Mouse (Mus musculus) embryonic fibroblast, embryonic 13.5 days (primary cell): Measurements from ENCODE around the gene Nlk. TPM values are rescaled to one million over a fixed set of nuclear protein-coding genes. Genes with fewer than 3 reads are reported as not detected.

ENCODE experiments used
- H3K27ac ChIP-seq: 2 replicates; pipeline ENCODE4 v1.5.1; 2012; ENCODE audit warnings: low read length, control low read depth, inconsistent platforms; ENCODE audit not compliant: insufficient read depth
- H3K4me1 ChIP-seq: 2 replicates; pipeline ENCODE4 v1.6.1; 2011; ENCODE audit warnings: low read length; ENCODE audit not compliant: control insufficient read depth, insufficient read depth
- H3K4me3 ChIP-seq: 2 replicates; pipeline ENCODE4 v1.5.1; 2011; ENCODE audit warnings: mild to moderate bottlenecking, control low read depth, low read length; ENCODE audit not compliant: insufficient read depth
- CTCF ChIP-seq: IDR thresholded peaks from 2 replicates; pipeline ENCODE4 v1.5.1; 2011; ENCODE audit warnings: mild to moderate bottlenecking, control low read depth, low read length, moderate library complexity, borderline replicate concordance; ENCODE audit not compliant: insufficient read depth
- POLR2A ChIP-seq: IDR thresholded peaks from 2 replicates; pipeline ENCODE4 v1.6.1; 2011; ENCODE audit warnings: low read depth, mild to moderate bottlenecking, control low read depth, low read length, moderate library complexity
- polyA plus RNA-seq: library from polyadenylated mRNA; stranded (reverse); fragments of >200 nt; gene quantifications from 2 replicates; pipeline ENCODE4 v1.2.4, GENCODE M21; 2011; ENCODE audit warnings: low read depth; ENCODE audit not compliant: missing spikeins, insufficient read length

The Nlk gene
- polyA plus RNA-seq, 1 experiment = 13.8 TPM

DNA sequence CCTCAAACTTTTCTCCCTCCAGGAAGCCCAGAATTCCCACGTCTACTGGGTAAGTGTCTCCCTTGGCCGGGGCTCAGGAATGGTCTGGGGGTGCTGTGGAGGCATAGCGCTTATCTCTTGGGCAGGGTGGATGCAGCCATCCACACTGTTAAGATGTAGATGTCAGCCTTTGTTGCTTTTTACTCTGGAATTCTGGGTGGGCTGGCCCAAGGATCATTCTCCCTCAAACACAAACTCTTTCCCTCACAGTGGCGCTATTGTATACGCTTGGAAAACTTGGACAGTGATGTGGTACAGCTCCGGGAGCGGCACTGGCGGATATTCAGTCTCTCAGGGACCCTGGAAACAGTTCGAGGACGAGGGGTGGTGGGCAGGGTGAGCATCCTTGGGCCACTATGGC, 178.2 kb downstream of the Nlk start:
- no peak overlapping the region for H3K4me3 ChIP-seq
- TF ChIP-seq POLR2A = no peak
- no peak for TF ChIP-seq CTCF
- peaks cover 6% of the 10 kb centered on the region; the same call in 1 of the 2 replicates for H3K4me1 ChIP-seq
- H3K27ac ChIP-seq = no peak overlapping the region

Other genes starting within 250 kb of the Nlk start
- 4.3 and 6.5 TPM in 2 replicates for gene Slc46a1, start 231.7 kb downstream of the Nlk start, polyA plus RNA-seq
- 0.33 and 0.97 TPM in 2 replicates for gene Sarm1, start 199.6 kb downstream of the Nlk start, polyA plus RNA-seq
- gene Vtn, start 198.3 kb downstream of the Nlk start, polyA plus RNA-seq = not detected in 2 replicates
- not detected in 2 replicates for gene Sebox, start 193.9 kb downstream of the Nlk start, polyA plus RNA-seq
- gene Tmem199, start 185.2 kb downstream of the Nlk start, polyA plus RNA-seq = 16.6 and 19.5 TPM in 2 replicates
- gene Poldip2, start 185.2 kb downstream of the Nlk start, polyA plus RNA-seq = 61.9 and 68.9 TPM in 2 replicates
- gene Tnfaip1, start 161.0 kb downstream of the Nlk start, polyA plus RNA-seq = 78.3 and 92.0 TPM in 2 replicates
- 56.8 and 66.1 TPM in 2 replicates for gene Ift20, start 161.0 kb downstream of the Nlk start, polyA plus RNA-seq
- 63.5 and 69.6 TPM in 2 replicates for gene Tmem97, start 146.6 kb downstream of the Nlk start, polyA plus RNA-seq
- gene Ccnq, start 54.4 kb upstream of the Nlk start, polyA plus RNA-seq = 14.7 and 16.2 TPM in 2 replicates
- gene Lyrm9, start 129.2 kb upstream of the Nlk start, polyA plus RNA-seq = 3.8 and 5.4 TPM in 2 replicates
- not detected in 2 replicates for gene Nos2, start 223.4 kb upstream of the Nlk start, polyA plus RNA-seq